In the genomic region with DNA sequence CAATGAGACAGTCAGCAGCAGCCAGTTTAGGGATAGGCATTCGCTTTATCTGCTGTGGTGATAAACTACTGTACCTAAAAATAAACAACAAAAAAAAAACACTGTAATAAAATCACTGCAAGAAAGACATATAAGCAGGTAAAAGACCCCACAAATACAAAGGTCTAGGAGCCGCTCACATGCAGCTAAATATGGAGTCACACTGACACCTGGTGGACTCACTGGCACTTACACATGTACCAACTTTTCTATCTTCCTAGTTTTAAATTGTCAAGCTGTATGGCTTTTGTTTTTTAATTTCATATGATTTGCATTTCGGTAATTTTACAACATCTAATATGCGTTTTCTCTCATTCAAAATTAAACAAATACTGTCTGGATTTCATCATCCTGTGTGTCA, we compare ENCODE assay signal across 10 mouse cellular contexts. TPM values are rescaled to one million over a fixed set of nuclear protein-coding genes. Genes with fewer than 3 reads are reported as not detected.
A peak's percentile ranks its signal among the peaks of the same experiment; 100 is the strongest.
DNase-seq lines count a peak whose midpoint lies in the region; ATAC-seq lines count a peak whose summit lies in the region.
"Had no signal": no experiment of that assay in that cellular context is flagged by ENCODE, and none has a peak within 500 bp of the region (broad histone marks: within the 10 kb centered on the region; RNA-seq: fewer than 3 reads in every experiment).

No protein-coding gene starts in this region.

- no peaks in the 10 kb centered on the region for H3K4me1 ChIP-seq in forebrain, embryonic 11.5 days (replicated peaks; ENCODE audit: control insufficient read depth, insufficient read depth, low read length)
- no peaks in the 10 kb centered on the region for H3K4me1 ChIP-seq in forebrain, embryonic 12.5 days

- H3K36me3 ChIP-seq in forebrain, embryonic 11.5 days (ENCODE audit: control insufficient read depth, insufficient read depth, low read length): no peaks in the 10 kb centered on the region; the same call in 1 of the 2 replicates
- peaks cover 24% of the 10 kb centered on the region for H3K36me3 ChIP-seq in forebrain, embryonic 12.5 days (replicated peaks)

- H3K27ac ChIP-seq in forebrain, embryonic 11.5 days (ENCODE audit: low read depth, low read length): no peak overlapping the region
- H3K27ac ChIP-seq in forebrain, embryonic 12.5 days: no peak overlapping the region
- H3K27ac ChIP-seq: macrophage had no signal

- H3K4me2 ChIP-seq in forebrain, embryonic 11.5 days (ENCODE audit: low read depth, low read length, severe bottlenecking): no peak overlapping the region
- H3K4me2 ChIP-seq in forebrain, embryonic 12.5 days: no peak overlapping the region

- no peaks in the 10 kb centered on the region for H3K27me3 ChIP-seq in forebrain, embryonic 11.5 days (ENCODE audit: control insufficient read depth, insufficient read depth, low read length)
- no peaks in the 10 kb centered on the region for H3K27me3 ChIP-seq in forebrain, embryonic 12.5 days

- 74% methylated on average over 4 of the region's 4 CpGs for WGBS in forebrain, embryonic 11.5 days
- 76% methylated on average over 4 of the region's 4 CpGs for WGBS in forebrain, embryonic 12.5 days

- H3K9ac ChIP-seq in forebrain, embryonic 11.5 days (ENCODE audit: low read length): no peak overlapping the region
- H3K9ac ChIP-seq in forebrain, embryonic 12.5 days: no peak overlapping the region

- 0 out of 2 replicates have a peak, but pooled peaks have one; percentile 51 for ATAC-seq in forebrain, embryonic 11.5 days (replicated peaks; ENCODE audit: low FRiP score)
- ATAC-seq in forebrain, embryonic 12.5 days (ENCODE audit: low FRiP score): no peak
- ATAC-seq in frontal cortex, adult (ENCODE audit: low TSS enrichment): peak; percentile 83
- ATAC-seq in inflammation-experienced regulatory T-cells, adult 6 months: no peak

- no peaks in the 10 kb centered on the region for H3K9me3 ChIP-seq in forebrain, embryonic 11.5 days (ENCODE audit: control insufficient read depth, low read length)
- no peaks in the 10 kb centered on the region for H3K9me3 ChIP-seq in forebrain, embryonic 12.5 days
- H3K9me3 ChIP-seq: G1E had no signal

- no peak for DNase-seq in forebrain, embryonic 11.5 days (ENCODE audit: low spot score)
- peak; percentile 12 for DNase-seq in right cerebral cortex, adult 18-20 months
- no peak for DNase-seq in right cerebral cortex, postnatal 36 days (ENCODE audit: low spot score in 2 of 2)
- peak; percentile 44 to 50 for DNase-seq in right cerebral cortex, postnatal 10 days (ENCODE audit: low spot score in 2 of 2)
- DNase-seq in urinary bladder, postnatal 14 days (ENCODE audit: low spot score): no peak

- H3K4me3 ChIP-seq in forebrain, embryonic 11.5 days (ENCODE audit: low read depth, low read length): no peak overlapping the region
- H3K4me3 ChIP-seq in forebrain, embryonic 12.5 days (replicated peaks): no peak overlapping the region

RNA-seq across cellular contexts. Expression of a gene that starts 14.4 kb away (rescaled TPM):
- 37.4 and 40.5 TPM in 2 replicates for polyA plus RNA-seq in forebrain, embryonic 11.5 days (2014; fragmentation: Nextera tagmentation; extraction: Ambion mirVana)
- polyA plus RNA-seq in forebrain, embryonic 12.5 days (2016; fragmentation: Nextera tagmentation; extraction: Ambion mirVana): 37.5 and 40.8 TPM in 2 replicates
- 10 to 100 TPM; 15.8 to 19.8 (median 18.2) TPM for polyA plus RNA-seq in inflammation-experienced regulatory T-cells, adult 6 months (2017; shearing (Covaris generic))

Comparison
In these comparisons a context has a peak if more than half of its experiments do, and no peak if none do; other contexts are left out.
1. ATAC-seq: peak in forebrain, embryonic 11.5 days (single experiment) and frontal cortex, adult (single experiment); none in forebrain, embryonic 12.5 days (single experiment) and inflammation-experienced regulatory T-cells, adult 6 months (single experiment).
2. DNase-seq: peak in right cerebral cortex, adult 18-20 months (single experiment) and right cerebral cortex, postnatal 10 days (2 of 2); none in forebrain, embryonic 11.5 days (single experiment), right cerebral cortex, postnatal 36 days (0 of 2) and urinary bladder, postnatal 14 days (single experiment).